Mouse (Mus musculus) erythroblast, embryonic 14.5 days (primary cell): ENCODE measurements around the gene R3hdm1. TPM values are rescaled to one million over a fixed set of nuclear protein-coding genes. Genes with fewer than 3 reads are reported as not detected.
A peak's percentile ranks its signal among the peaks of the same experiment; 100 is the strongest.

Experiments used
- H3K27me3 ChIP-seq: 2 replicates; pipeline ENCODE4 v1.6.1; 2012; ENCODE audit warnings: inconsistent platforms; ENCODE audit not compliant: control insufficient read depth
- H3K36me3 ChIP-seq: 2 replicates; pipeline ENCODE4 v1.6.1; 2012; ENCODE audit warnings: mild to moderate bottlenecking, inconsistent platforms; ENCODE audit not compliant: control insufficient read depth
- H3K4me1 ChIP-seq: 2 replicates; pipeline ENCODE4 v1.6.1; 2012; ENCODE audit warnings: inconsistent platforms; ENCODE audit not compliant: control insufficient read depth
- H3K4me3 ChIP-seq: replicated peaks from 2 replicates; pipeline ENCODE3; 2012; ENCODE audit warnings: moderate library complexity, mild to moderate bottlenecking, inconsistent platforms
- H3K9me3 ChIP-seq: 2 replicates; pipeline ENCODE4 v1.6.1; 2012; ENCODE audit warnings: low read length, inconsistent platforms, mixed read lengths; ENCODE audit not compliant: control insufficient read depth
- GATA1 ChIP-seq: IDR thresholded peaks from 2 replicates; pipeline ENCODE4 v1.6.1; 2012; ENCODE audit warnings: low read length, inconsistent platforms, mixed read lengths
- TAL1 ChIP-seq: IDR thresholded peaks from 3 replicates; pipeline ENCODE4 v1.6.1; 2012; ENCODE audit warnings: low read length, inconsistent platforms, mixed read lengths
- polyA plus RNA-seq: library from polyadenylated mRNA; stranded (reverse); fragments of >175 nt; gene quantifications from 2 replicates; pipeline ENCODE4 v1.2.3, GENCODE M21; 2012

R3hdm1 gene
- 2.0 and 4.1 TPM in 2 replicates for polyA plus RNA-seq

- no peaks in the 10 kb centered on the region for H3K27me3 ChIP-seq
- peaks cover 58% of the 10 kb centered on the region for H3K4me1 ChIP-seq
- peaks cover 11% of the 10 kb centered on the region for H3K36me3 ChIP-seq
- TF ChIP-seq TAL1, result no peak
- TF ChIP-seq GATA1, result peak; percentile 64
- H3K4me3 ChIP-seq, result peak within 1 kb of the TSS; percentile 98
- H3K9me3 ChIP-seq, result no peaks in the 10 kb centered on the region
Observed at GRCm38 (mm10) chr1:128102641-128103461, at the start of gene R3hdm1, which contains the start of gene Zranb3. TSS of gene R3hdm1 (plus strand) at chr1:128103301. TSS of gene Zranb3 (minus strand) at chr1:128103047.

- no peaks in the 10 kb centered on the region for H3K9me3 ChIP-seq
- peaks cover 11% of the 10 kb centered on the region for H3K4me1 ChIP-seq
- peaks cover 18% of the 10 kb centered on the region for H3K36me3 ChIP-seq
- TF ChIP-seq GATA1, result no peak
- no peak for TF ChIP-seq TAL1
- no peak overlapping the region for H3K4me3 ChIP-seq
- H3K27me3 ChIP-seq, result no peaks in the 10 kb centered on the region
Observed at GRCm38 (mm10) chr1:128057269-128057668, 45.8 kb upstream of the R3hdm1 start.

GRCm38 (mm10) chr1:128058625-128059024 is 44.5 kb upstream of the R3hdm1 start:
- Histone ChIP-seq H3K4me3 (no peak overlapping the region), H3K36me3 (peaks cover 18% of the 10 kb centered on the region), H3K27me3 (no peaks in the 10 kb centered on the region), H3K4me1 (peaks cover 15% of the 10 kb centered on the region), H3K9me3 (no peaks in the 10 kb centered on the region)
- TF ChIP-seq GATA1, result no peak
- no peak for TF ChIP-seq TAL1

- Histone ChIP-seq H3K4me3 (no peak overlapping the region), H3K4me1 (peaks cover 17% of the 10 kb centered on the region), H3K27me3 (no peaks in the 10 kb centered on the region), H3K9me3 (no peaks in the 10 kb centered on the region), H3K36me3 (peaks cover 19% of the 10 kb centered on the region)
- no peak for TF ChIP-seq TAL1
- no peak for TF ChIP-seq GATA1
Observed at GRCm38 (mm10) chr1:128060655-128061344, 42.3 kb upstream of the R3hdm1 start.

GRCm38 (mm10) chr1:128061401-128061800 is 41.7 kb upstream of the R3hdm1 start:
- H3K9me3 ChIP-seq, result no peaks in the 10 kb centered on the region
- H3K4me1 ChIP-seq, result peaks cover 17% of the 10 kb centered on the region
- TF ChIP-seq TAL1, result no peak
- no peak for TF ChIP-seq GATA1
- peaks cover 16% of the 10 kb centered on the region for H3K36me3 ChIP-seq
- H3K27me3 ChIP-seq, result no peaks in the 10 kb centered on the region
- no peak overlapping the region for H3K4me3 ChIP-seq

GRCm38 (mm10) chr1:128062167-128062566 is 40.9 kb upstream of the R3hdm1 start:
- H3K4me3 ChIP-seq, result no peak overlapping the region

GRCm38 (mm10) chr1:128064716-128065115 is 38.4 kb upstream of the R3hdm1 start:
- H3K4me3 ChIP-seq, result no peak overlapping the region
- TF ChIP-seq GATA1 (no peak), TAL1 (no peak)
- H3K9me3 ChIP-seq, result 0 out of 2 replicates have a peak, but pooled peaks cover 2% of the 10 kb centered on the region
- H3K4me1 ChIP-seq, result peaks cover 28% of the 10 kb centered on the region
- peaks cover 14% of the 10 kb centered on the region for H3K36me3 ChIP-seq
- H3K27me3 ChIP-seq, result no peaks in the 10 kb centered on the region

More at GRCm38 (mm10) chr1:128062167-128062566, 40.9 kb upstream of the R3hdm1 start:
- Histone ChIP-seq H3K36me3 (peaks cover 19% of the 10 kb centered on the region), H3K9me3 (0 out of 2 replicates have a peak, but pooled peaks cover 2% of the 10 kb centered on the region), H3K27me3 (no peaks in the 10 kb centered on the region), H3K4me1 (peaks cover 17% of the 10 kb centered on the region)
- no peak for TF ChIP-seq GATA1
- TF ChIP-seq TAL1, result no peak

GRCm38 (mm10) chr1:128068945-128069397 is 34.1 kb upstream of the R3hdm1 start:
- no peaks in the 10 kb centered on the region for H3K27me3 ChIP-seq
- 0 out of 2 replicates have a peak, but pooled peaks cover 2% of the 10 kb centered on the region for H3K9me3 ChIP-seq
- H3K4me3 ChIP-seq, result no peak overlapping the region
- H3K36me3 ChIP-seq, result peaks cover 13% of the 10 kb centered on the region
- peaks cover 14% of the 10 kb centered on the region for H3K4me1 ChIP-seq
- no peak for TF ChIP-seq TAL1
- no peak for TF ChIP-seq GATA1

- H3K27me3 ChIP-seq, result no peaks in the 10 kb centered on the region
- TF ChIP-seq GATA1, result no peak
- no peak for TF ChIP-seq TAL1
- H3K4me3 ChIP-seq, result no peak overlapping the region
- H3K9me3 ChIP-seq, result 0 out of 2 replicates have a peak, but pooled peaks cover 2% of the 10 kb centered on the region
- H3K4me1 ChIP-seq, result peaks cover 12% of the 10 kb centered on the region
- peaks cover 12% of the 10 kb centered on the region for H3K36me3 ChIP-seq
Observed at GRCm38 (mm10) chr1:128070003-128070402, 33.1 kb upstream of the R3hdm1 start.
